Mouse (Mus musculus): ENCODE results near the gene Has1. TPM values are rescaled to one million over a fixed set of nuclear protein-coding genes. Genes with fewer than 3 reads are reported as not detected.

The Has1 gene
- under 1 TPM in 1 of 2 experiments, not detected in 1; 0.20 TPM for total RNA-seq (2021)
- long read RNA-seq, experiment 1, partial matches to known transcripts = 0 of 1 reads
- long read RNA-seq, experiment 1, other reads (novel, unspliced or antisense) = 1 of 1 reads
- long read RNA-seq, experiment 2 = 0 reads

DNA sequence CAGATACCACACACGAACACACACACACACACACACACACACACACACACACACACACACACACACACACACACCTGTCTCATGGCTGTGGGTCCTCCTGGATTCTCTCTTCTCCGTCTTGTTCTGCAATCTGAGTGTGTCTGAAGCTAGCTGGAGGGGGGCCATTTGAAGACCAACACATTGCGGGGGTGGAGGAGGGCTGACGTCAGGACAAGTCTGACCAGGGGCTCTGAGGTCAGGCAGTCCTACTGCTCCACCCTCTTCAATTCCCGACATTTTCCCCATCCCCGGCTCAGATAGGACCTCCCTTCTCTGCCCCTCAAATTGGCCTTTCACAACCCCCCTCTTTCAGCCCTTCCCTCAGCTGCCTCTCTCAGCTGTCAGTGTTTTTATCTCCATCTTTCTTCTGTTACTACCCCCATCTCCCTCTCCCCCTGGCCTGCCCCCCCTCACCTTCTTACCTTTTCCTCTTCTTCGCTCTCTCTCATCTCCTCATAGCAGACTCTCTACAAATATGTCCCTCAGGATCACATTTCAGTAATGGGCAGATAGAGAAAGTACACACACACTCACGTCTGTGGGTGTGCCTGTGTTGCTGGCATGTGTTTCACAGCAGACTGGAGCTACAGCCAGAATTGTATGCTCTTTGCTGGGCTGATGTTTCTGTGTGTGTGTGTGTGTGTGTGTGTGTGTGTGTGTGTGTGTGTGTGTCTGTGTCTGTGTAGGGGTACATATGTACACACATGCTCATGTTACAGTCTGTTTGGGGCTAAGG is at the start of gene Has1:
Has1 (minus strand) TSS at position 142 of the 775 bp plus-strand sequence.
- no peak for DNase-seq (ENCODE audit: low spot score in 2 of 2)

DNA sequence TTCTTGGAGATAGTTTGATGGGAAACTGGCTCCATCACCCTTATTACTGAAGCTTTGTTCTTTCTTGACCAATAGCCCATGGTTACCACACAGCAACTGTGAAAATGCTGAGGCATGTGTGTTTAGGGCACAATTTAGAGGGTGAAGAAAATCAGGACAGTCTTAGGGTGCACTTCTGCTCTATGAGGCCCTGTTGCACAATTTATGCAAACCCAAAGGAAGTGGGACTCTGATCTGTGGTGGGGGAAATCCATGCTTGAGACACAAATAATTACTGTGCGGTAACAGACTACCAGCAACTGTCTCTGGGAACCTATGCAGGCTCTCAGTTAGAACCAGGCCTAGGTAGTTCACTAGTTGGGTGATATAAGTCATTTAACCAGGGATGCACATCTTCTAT is 45.8 kb upstream of the Has1 start:
- no peak for DNase-seq (ENCODE audit: low spot score in 2 of 2)

DNA sequence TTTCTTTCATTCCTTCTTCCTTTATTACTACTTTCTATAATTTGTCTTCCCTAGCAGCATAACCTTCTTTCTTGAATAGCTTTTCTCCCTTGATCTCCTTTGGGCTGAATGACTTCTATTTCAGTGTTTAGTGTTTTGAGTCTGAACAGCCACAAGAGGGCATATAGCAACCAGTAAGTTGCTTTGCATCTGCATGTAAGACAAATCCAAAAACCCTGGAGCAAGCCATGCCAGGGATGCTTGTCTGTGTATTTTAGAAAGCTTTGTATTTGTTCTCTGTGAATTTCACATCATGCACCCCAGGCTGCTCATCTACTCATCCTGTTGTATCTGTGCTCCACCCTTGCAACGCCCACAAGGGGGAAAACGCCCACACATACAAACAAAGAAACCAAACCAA is 44.3 kb upstream of the Has1 start:
- no peak for DNase-seq (ENCODE audit: low spot score in 2 of 2)

DNA sequence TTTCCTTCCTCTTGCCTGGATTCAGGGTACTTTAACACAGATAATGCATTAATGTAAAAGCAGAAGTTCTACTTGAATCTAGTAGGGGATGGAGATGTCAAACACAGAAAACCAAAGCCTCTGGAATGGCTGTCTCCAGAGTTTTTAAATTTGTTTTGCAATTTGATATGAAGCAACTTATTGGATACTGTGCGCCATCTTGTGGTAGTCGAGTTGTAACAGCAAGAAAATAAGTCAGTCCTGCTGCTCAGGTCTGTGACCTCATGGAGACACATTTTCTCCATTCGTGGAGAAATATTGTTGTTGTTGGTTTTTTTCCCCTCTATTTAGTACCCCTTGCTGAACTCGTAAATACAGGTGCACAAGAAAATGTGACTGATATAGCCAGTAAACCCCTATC is 41.0 kb upstream of the Has1 start:
- DNase-seq (ENCODE audit: low spot score in 2 of 2) = no peak

DNA sequence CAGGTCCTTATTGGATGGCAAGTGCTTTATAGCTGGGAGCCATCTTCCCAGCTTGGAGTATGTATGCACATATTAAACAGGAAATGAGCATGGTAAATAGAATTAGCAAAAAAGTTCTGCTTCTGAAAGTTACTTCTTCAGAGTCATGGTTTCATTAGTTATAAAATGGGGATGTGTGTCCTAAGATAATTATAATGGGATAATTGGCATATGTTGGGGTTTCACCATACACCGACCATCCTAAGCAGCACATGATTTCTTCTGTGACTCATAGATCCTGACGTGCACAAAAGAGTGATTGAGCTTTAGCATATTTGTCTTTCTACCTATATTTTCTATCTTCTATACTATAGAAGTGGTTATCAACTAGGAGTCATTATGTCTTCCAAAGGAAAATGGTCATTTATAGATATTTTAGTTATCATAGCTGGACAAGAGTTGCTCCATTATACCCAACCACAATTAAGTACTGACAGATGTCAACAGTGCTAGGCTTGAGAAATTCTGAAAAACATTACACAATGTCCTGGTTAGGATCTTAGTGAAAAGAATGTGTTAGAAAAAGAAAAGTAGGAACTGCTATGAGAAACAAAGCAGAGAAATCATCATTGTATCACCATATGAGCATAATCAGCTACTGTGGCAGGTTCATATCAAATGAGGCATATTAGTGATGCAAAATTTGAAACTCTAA is 34.9 kb upstream of the Has1 start:
- DNase-seq (ENCODE audit: low spot score in 2 of 2) = no peak

DNA sequence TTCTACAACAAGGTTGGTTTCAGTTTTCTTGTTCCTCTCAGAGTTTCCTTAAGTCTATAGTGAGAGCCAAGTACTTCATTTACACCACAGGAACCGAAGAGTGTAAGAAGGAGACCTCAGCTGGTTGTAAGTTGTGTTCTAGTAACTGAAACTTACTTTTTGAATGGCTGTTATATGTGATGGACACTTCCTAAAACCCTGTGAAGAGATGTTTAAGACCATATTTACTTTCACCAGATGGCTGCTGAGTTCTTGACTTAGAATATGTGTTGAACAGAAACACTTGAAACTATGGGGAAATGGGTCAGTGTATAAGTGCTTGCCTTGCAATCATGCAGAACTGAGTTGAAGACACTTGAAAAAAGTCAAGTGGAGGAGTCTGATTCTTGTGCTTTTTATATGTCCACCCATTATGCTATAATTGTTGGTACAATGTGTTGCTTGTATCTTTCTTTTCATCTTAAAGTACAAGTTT is 32.8 kb upstream of the Has1 start, which contains the start of the genes Fpr2 and Fpr3:
Fpr2 (plus strand) TSS at position 51 of the 475 bp plus-strand sequence.
Fpr3 (plus strand) TSS at position 79 of the 475 bp plus-strand sequence.
- no peak for DNase-seq (ENCODE audit: low spot score in 2 of 2)

DNA sequence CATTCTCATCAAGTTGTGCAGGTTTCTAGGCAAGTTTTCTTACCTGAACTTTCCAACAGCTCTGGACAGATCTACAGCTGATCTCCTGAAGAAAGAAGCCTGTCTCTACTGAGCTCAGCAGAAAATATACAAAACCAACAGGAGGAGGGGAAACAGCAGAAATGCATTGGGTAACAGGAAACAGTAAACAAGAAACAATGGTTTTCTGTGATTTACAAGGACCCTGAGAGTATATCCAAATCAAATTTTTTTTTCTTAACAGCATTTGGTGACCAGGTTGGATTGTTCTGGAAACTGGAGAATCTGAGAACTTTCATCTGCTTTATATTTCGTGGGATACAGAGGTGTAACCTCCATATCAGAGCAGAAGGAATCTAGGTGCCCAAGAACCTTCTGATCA is 28.8 kb upstream of the Has1 start, which contains the start of gene Fpr1:
Fpr1 (minus strand) TSS at position 101 of the 400 bp plus-strand sequence.
- DNase-seq (ENCODE audit: low spot score in 2 of 2) = no peak

DNA sequence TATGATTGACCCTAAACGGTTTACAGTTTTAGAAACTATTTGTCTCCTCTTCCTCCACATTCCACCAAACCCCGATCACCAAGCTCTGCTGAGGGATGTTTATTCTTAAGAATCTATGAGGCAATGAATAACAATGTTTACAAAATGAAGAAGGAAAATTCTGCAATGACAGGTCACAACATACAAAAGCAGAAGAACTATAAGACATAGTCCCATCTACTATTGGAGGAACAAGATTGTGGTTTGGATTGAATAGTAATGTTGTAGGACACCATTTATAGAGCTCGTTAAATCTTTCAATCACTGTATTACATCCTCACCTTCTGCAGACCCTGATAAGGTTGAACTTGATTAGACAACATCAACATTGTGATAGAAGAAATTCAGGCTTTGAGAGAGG is 27.7 kb upstream of the Has1 start:
- no peak for DNase-seq (ENCODE audit: low spot score in 2 of 2)

DNA sequence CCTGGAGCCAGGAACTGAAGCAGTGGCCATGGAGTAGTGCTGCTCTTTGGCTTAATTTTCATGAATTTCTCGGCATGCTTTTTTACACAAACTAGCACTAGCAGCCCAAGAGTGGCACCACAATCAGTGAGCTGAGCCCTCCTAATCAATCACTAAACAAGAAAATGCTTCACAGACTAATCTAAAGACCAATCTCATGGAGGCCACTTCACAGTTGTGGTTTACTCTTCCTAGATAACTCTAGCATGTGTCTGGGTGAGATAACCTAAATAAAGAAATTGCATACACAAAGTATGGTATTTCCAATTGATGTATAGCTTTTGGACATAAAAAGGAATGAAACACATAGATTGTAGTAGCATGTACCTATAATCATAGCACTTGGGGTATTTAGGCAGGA is 24.3 kb upstream of the Has1 start:
- no peak for DNase-seq (ENCODE audit: low spot score in 2 of 2)

DNA sequence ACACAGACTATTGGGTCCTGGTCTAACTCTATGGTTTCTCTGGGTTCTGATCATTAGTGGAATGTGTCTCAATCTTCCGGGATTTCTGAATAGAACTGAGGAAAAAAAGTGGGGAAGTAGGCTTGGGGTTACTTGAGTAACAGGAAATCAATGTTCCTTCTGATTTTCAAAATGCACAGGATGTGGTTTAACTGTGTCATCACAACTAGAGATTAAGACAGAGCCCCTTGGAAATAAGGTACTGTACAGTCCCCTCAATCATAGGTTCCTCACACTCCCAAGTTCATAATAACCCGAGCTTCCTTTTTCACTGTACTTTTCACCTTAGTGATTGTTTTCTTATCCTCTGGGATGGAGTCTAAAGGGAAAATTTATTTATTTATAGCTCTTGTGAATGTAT is 16.7 kb upstream of the Has1 start:
- no peak for DNase-seq (ENCODE audit: low spot score in 2 of 2)

DNA sequence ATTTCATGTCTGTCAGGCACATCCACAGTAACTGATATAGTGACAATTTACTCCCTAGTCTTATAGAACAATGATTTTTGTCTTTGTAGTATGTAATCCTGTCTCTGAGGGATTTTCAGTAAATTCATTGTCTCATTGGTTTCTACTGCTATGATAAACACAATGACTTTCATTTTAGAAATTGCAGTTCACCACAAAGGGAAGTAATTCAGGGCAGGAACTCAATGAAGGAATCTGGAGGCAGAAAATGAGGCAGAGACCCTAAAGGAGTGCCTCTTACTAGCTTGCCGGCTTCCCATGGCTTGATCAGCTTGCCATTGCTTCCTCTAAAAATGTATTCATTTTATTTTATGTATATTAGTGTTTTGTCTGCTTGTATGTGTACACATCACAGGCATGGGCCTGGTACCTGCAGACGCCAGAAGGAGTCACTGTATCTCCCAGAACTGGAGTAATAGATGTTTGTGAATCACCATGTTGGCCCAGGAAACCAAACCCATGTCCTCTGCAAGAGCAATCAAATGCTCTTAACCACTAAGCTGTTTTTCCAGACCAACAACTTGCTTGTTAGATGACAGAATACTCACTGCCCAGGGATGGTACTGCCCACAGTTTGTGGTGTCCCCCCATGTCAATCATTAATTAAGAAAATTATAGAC is 16.0 kb upstream of the Has1 start:
- DNase-seq (ENCODE audit: low spot score in 2 of 2) = no peak

DNA sequence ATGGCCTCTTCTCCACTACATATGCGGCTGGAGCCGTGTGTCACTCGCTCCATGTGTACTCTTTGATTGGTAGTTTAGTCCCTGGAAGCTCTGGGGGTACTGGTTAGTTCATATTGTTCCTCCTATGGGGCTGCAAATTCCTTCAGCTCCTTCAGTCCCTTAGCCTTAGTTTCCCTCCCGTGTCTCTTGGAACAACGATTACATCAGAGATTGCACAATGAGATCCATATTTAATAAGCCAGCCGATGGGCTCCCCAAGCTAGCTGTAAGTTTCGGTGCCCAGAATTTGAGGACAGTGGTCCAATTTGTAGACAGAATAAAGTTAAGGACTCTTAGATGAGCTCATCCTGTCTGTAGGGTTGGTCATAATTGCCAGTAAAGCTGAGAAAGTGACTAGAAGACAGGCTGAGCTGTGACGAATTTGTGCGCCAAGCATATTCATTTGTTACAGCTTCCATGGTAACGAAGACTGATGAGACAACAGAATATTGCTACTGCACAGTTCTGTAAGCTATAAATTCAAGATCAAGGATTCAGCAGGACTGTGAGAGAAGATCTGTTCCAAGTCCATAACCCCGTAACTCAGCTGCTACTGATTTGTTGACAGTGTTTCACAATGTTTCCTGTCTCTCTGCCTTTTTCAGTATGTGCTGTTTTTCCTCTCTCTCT is 11.9 kb upstream of the Has1 start:
- DNase-seq (ENCODE audit: low spot score in 2 of 2) = no peak

DNA sequence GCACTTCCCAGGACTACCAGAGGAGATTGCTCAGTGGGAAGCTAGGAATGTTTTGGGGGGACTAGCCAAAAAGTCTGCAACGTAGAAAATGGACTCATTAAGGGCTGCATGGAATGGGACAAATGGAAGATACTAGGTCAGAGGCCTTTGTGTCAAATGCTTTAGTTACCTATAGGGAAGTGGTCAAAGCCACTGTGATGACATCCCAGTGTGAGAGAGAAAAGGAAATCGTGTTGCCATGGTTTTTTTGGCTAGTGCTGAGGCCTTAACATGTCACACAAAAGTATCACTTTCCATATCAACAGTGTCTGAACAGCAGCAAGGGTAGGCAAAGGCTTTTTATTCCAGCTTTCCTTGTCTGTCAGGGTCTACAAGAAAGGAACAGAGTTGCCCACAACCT is 10.2 kb upstream of the Has1 start:
- no peak for DNase-seq (ENCODE audit: low spot score in 2 of 2)

DNA sequence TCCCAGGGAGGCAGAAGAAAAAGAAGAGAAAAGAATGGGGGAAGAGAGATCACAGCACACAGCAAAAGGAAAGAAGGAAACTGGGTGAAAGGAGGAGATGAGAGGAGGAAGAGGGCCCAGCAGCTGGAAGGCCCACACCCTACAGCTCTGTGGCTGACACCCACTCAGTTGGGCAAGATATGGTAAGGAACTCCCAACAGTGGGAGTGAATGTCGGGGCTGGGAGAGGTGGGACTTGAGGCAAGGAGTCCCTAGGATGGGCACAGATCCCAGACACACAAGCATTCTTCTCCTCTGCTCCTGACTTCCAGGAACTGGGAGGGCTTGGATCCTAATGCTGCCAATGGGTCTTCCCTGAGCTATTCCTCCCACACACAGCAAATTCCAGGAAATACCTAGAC is 7.4 kb upstream of the Has1 start:
- no peak for DNase-seq (ENCODE audit: low spot score in 2 of 2)

DNA sequence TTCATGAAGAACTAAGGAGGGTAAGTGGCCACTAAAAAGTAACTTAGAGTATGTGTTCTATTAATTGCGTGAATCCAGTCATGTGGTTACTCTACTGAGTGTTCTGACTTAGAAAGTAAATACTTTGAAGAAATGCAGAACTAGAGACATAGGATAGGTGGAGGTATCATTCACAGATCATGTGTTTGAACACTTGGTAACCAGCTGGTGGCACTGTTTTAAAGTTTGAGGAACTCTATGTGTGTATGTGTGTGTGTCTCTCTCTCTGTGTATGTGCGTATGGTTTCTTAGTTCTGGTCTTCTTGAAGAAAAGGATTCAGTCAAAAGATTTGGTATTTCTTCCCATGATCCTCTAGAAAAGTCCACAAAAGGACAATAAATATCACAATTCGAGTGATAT is 5.1 kb upstream of the Has1 start:
- no peak for DNase-seq (ENCODE audit: low spot score in 2 of 2)

DNA sequence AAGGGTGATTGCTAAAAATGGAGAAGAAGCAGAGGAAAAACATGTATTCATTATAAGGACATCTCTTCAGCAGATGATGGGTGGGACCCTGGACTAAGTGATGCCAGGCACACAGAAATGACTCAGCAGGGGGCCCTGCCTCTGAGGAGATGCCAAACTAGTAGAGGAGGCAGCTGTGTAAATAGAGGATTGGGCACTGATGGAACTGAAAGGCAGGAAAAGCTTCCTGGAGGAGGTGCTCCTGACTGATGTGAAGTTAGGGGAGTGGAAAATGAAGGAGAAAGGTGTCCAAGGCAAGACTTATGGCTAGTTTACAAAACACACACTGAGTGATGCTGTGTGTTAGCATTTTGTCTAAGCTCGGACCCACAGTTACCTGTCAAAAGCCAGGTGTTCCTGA is 2.4 kb upstream of the Has1 start:
- DNase-seq (ENCODE audit: low spot score in 2 of 2) = no peak

DNA sequence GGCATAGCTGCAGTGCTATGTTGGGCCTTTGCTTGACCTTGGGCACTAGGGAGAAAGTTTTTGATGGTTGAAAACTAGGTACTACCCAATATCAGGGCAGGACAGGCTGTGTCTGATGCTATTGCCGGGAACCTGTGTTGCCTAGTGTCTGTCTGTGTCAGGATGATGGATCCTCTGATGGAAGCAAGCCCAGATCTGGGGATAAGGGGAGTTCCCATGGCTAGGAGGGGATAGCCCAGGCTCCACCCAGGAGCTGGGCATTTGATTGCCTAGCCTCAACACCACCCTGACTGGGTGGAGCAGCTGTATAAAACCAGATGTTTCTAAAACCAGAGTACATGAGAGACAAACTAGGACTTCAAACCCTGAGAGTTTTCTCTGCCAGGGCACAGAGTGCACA is 1.6 kb upstream of the Has1 start:
- DNase-seq (ENCODE audit: low spot score in 2 of 2) = no peak

DNA sequence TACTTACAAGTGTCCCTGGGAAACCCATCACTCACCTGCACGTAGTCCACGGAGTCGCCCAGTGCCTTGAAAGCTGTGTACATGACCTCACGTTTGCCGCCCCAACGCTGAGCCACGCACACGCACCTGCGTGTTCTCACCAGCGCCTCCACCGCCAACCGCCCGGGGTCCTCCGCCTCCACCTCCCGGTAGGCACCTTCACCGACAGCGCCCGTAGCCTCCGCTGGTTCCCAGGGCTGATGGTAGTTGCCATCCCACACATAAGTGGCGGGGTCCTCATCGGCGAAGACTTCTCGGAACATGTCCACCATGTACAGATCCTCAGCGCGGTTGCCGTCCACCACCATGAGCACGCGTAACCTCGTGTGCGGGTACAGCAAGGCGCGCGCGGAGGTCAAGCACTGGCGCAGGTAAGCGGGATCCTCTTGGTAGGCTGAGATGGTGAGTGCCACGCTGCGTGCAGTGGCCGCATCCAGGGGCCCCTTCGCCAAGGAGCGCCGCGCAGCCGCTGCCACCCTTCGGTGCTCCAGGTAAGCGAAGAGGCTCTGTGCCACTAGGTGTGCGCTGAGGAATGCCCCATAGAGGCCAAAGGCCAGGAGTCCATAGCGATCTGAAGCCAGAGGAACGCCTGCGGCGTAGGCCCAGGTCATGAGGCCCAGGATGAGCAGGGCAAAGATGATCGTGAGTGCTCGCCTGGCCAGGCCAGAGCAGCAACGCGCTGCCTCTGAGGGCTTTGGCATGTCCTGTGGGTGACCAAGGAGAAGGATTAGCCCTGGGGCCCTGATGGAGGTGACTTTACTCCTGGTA is 4.9 kb downstream of the Has1 start:
- no peak for DNase-seq (ENCODE audit: low spot score in 2 of 2)

DNA sequence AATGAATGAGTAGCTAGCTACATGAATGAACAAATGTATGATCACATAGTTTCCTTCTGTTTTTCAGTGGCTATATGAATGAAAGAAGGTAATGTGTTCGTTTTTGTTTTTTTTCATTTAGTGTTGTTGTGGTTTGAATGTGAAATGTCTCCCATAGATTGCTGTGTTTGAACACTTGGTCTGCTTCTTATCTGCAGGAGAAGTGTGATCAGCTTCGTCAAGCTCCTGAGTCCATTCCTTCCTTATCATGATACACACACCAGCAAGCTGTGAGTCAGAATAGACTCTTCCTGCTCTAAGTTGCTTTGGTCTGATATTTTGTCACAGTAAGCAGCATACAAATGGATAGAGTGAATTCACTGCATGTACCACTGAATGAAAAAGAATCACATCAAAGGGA is 6.0 kb downstream of the Has1 start:
- DNase-seq (ENCODE audit: low spot score in 2 of 2) = no peak

Measured in adrenal gland, postnatal 4 days (tissue).